Mouse (Mus musculus) midbrain, embryonic 10.5 days (tissue): ENCODE results near the gene Wsb2. TPM values are rescaled to one million over a fixed set of nuclear protein-coding genes. Genes with fewer than 3 reads are reported as not detected.
"Not testable (repeated sequence)": the region's sequence is repeated elsewhere in the genome, so short reads cannot be mapped to it uniquely, and the experiment has no call there.

Experiments
- DNase-seq: peaks from one replicate; pipeline ENCODE4 v3.0.0-alpha.2; 2017; ENCODE audit warnings: low spot score
- H3K27ac ChIP-seq: fragments of 300-500 bp; sonication (generic); replicated peaks from 2 replicates; pipeline ENCODE4 v1.5.1; 2016; ENCODE audit warnings: mild to moderate bottlenecking
- H3K27me3 ChIP-seq: fragments of 300-500 bp; sonication (generic); 2 replicates; pipeline ENCODE4 v1.6.1; 2016; ENCODE audit warnings: low read depth, mild to moderate bottlenecking; ENCODE audit not compliant: poor library complexity, severe bottlenecking
- H3K36me3 ChIP-seq: fragments of 300-500 bp; sonication (generic); 2 replicates; pipeline ENCODE4 v1.6.1; 2016; ENCODE audit warnings: mild to moderate bottlenecking, moderate library complexity
- H3K4me1 ChIP-seq: fragments of 300-500 bp; sonication (generic); 2 replicates; pipeline ENCODE4 v1.6.1; 2016
- H3K4me3 ChIP-seq: fragments of 300-500 bp; sonication (generic); 2 replicates; pipeline ENCODE4 v1.5.1; 2016; ENCODE audit warnings: mild to moderate bottlenecking, moderate library complexity
- H3K9me3 ChIP-seq: fragments of 300-500 bp; sonication (generic); replicated peaks from 2 replicates; pipeline ENCODE4 v1.6.1; 2016; ENCODE audit warnings: mild to moderate bottlenecking
- WGBS: fragments of 180-500 bp; shearing (Covaris S2); methylation state at CpG from one replicate; pipeline ENCODE4 v1.1.7; 2016; 5-methylcytosine and 5-hydroxymethylcytosine counted together
- polyA plus RNA-seq: library from polyadenylated mRNA; unstranded; fragments of >200 nt; fragmentation: Nextera tagmentation; extraction: Ambion mirVana; gene quantifications from 2 replicates; pipeline ENCODE4 v1.2.1, GENCODE M21; 2016

Gene Wsb2
- polyA plus RNA-seq, 1 experiment from 2014 or later = 48.4 TPM

GRCm38 (mm10) chr5:117376331-117376761 lies 19.2 kb downstream of the Wsb2 start:
- H3K27ac ChIP-seq = no peak overlapping the region
- no peaks in the 10 kb centered on the region for H3K9me3 ChIP-seq
- no peak overlapping the region for H3K4me3 ChIP-seq
- no peaks in the 10 kb centered on the region for H3K27me3 ChIP-seq
- peaks cover 99% of the 10 kb centered on the region for H3K36me3 ChIP-seq
- 84% methylated on average over 11 of the region's 11 CpGs for WGBS
- H3K4me1 ChIP-seq = no peaks in the 10 kb centered on the region
- no peak for DNase-seq

GRCm38 (mm10) chr5:117377731-117378130 lies 20.6 kb downstream of the Wsb2 start:
- DNase-seq, H3K27me3 ChIP-seq, H3K4me3 ChIP-seq, H3K27ac ChIP-seq, H3K9me3 ChIP-seq, H3K4me1 ChIP-seq: not testable (repeated sequence)
- H3K36me3 ChIP-seq = peaks cover 99% of the 10 kb centered on the region
- 95% methylated on average over 14 of the region's 14 CpGs for WGBS

- Histone ChIP-seq H3K4me3 (no peak overlapping the region), H3K27ac (no peak overlapping the region), H3K9me3 (no peaks in the 10 kb centered on the region), H3K27me3 (no peaks in the 10 kb centered on the region), H3K4me1 (no peaks in the 10 kb centered on the region), H3K36me3 (peaks cover 99% of the 10 kb centered on the region)
- WGBS = 90% methylated on average over 4 of the region's 4 CpGs
- no peak for DNase-seq
These were observed 23.1 kb downstream of the Wsb2 start for GRCm38 (mm10) chr5:117380199-117380598.

- no peak for DNase-seq
- WGBS = 82% methylated on average over 7 of the region's 7 CpGs
These were observed 24.7 kb downstream of the Wsb2 start for GRCm38 (mm10) chr5:117381785-117382184.

GRCm38 (mm10) chr5:117383198-117383597 lies 26.1 kb downstream of the Wsb2 start:
- WGBS = 85% methylated on average over 12 of the region's 12 CpGs
- no peak for DNase-seq
- peaks cover 87% of the 10 kb centered on the region for H3K36me3 ChIP-seq

More at GRCm38 (mm10) chr5:117381785-117382184, 24.7 kb downstream of the Wsb2 start:
- Histone ChIP-seq H3K4me1 (no peaks in the 10 kb centered on the region), H3K4me3 (no peak overlapping the region), H3K36me3 (peaks cover 100% of the 10 kb centered on the region), H3K9me3 (no peaks in the 10 kb centered on the region), H3K27me3 (no peaks in the 10 kb centered on the region), H3K27ac (no peak overlapping the region)

GRCm38 (mm10) chr5:117388296-117388751 lies 31.2 kb downstream of the Wsb2 start:
- peaks cover 20% of the 10 kb centered on the region for H3K9me3 ChIP-seq
- DNase-seq = peak; percentile 75
- H3K27ac ChIP-seq = peak overlapping the region; percentile 98
- 13% methylated on average over 16 of the region's 16 CpGs for WGBS
- H3K4me1 ChIP-seq = peaks cover 22% of the 10 kb centered on the region
- peak overlapping the region; percentile 85 for H3K4me3 ChIP-seq
- peaks cover 36% of the 10 kb centered on the region for H3K36me3 ChIP-seq
- H3K27me3 ChIP-seq = no peaks in the 10 kb centered on the region

More at GRCm38 (mm10) chr5:117383198-117383597, 26.1 kb downstream of the Wsb2 start:
- H3K4me1 ChIP-seq = peaks cover 13% of the 10 kb centered on the region
- H3K4me3 ChIP-seq = no peak overlapping the region
- H3K9me3 ChIP-seq = no peaks in the 10 kb centered on the region
- no peak overlapping the region for H3K27ac ChIP-seq
- H3K27me3 ChIP-seq = no peaks in the 10 kb centered on the region

- Histone ChIP-seq H3K36me3 (peaks cover 31% of the 10 kb centered on the region), H3K27ac (peak within 1 kb of the TSS; percentile 98), H3K9me3 (peaks cover 24% of the 10 kb centered on the region), H3K4me3 (peak within 1 kb of the TSS; percentile 85), H3K27me3 (no peaks in the 10 kb centered on the region), H3K4me1 (peaks cover 22% of the 10 kb centered on the region)
- DNase-seq = peak; percentile 98
- under 1% methylated on average over 44 of the region's 44 CpGs for WGBS
These were observed 31.8 kb downstream of the Wsb2 start, which contains the start of gene Rfc5 for GRCm38 (mm10) chr5:117388877-117389276. Gene Rfc5 (minus strand): TSS chr5:117389047.

- Histone ChIP-seq H3K27ac (no peak overlapping the region), H3K36me3 (peaks cover 10% of the 10 kb centered on the region), H3K27me3 (no peaks in the 10 kb centered on the region), H3K4me1 (peaks cover 22% of the 10 kb centered on the region), H3K9me3 (peaks cover 24% of the 10 kb centered on the region), H3K4me3 (no peak overlapping the region)
- 96% methylated on average over 1 of the region's 1 CpGs for WGBS
- DNase-seq = no peak
These were observed 33.8 kb downstream of the Wsb2 start for GRCm38 (mm10) chr5:117390895-117391294.

GRCm38 (mm10) chr5:117395834-117396233 lies 38.7 kb downstream of the Wsb2 start:
- no peak for DNase-seq
- H3K4me3 ChIP-seq = no peak overlapping the region
- H3K27ac ChIP-seq = no peak overlapping the region
- H3K27me3 ChIP-seq = no peaks in the 10 kb centered on the region
- H3K36me3 ChIP-seq = no peaks in the 10 kb centered on the region
- peaks cover 21% of the 10 kb centered on the region for H3K4me1 ChIP-seq
- 88% methylated on average over 5 of the region's 5 CpGs for WGBS
- H3K9me3 ChIP-seq = peaks cover 27% of the 10 kb centered on the region

- H3K4me3 ChIP-seq = no peak overlapping the region
- 69% methylated on average over 6 of the region's 6 CpGs for WGBS
- peaks cover 21% of the 10 kb centered on the region for H3K4me1 ChIP-seq
- H3K36me3 ChIP-seq = no peaks in the 10 kb centered on the region
- no peak overlapping the region for H3K27ac ChIP-seq
- no peak for DNase-seq
- no peaks in the 10 kb centered on the region for H3K27me3 ChIP-seq
- H3K9me3 ChIP-seq = peaks cover 25% of the 10 kb centered on the region
These were observed 39.5 kb downstream of the Wsb2 start for GRCm38 (mm10) chr5:117396596-117397014.

GRCm38 (mm10) chr5:117397371-117397770 lies 40.3 kb downstream of the Wsb2 start:
- Histone ChIP-seq H3K4me3 (no peak overlapping the region), H3K36me3 (no peaks in the 10 kb centered on the region), H3K27ac (no peak overlapping the region), H3K4me1 (peaks cover 21% of the 10 kb centered on the region), H3K9me3 (peaks cover 18% of the 10 kb centered on the region), H3K27me3 (no peaks in the 10 kb centered on the region)
- WGBS = 80% methylated on average over 6 of the region's 6 CpGs
- DNase-seq = no peak

GRCm38 (mm10) chr5:117398007-117398550 lies 41.0 kb downstream of the Wsb2 start:
- Histone ChIP-seq H3K27ac (0 out of 2 replicates have a peak overlapping the region, but pooled peaks have one; percentile 19), H3K4me3 (no peak overlapping the region), H3K9me3 (peaks cover 11% of the 10 kb centered on the region; the same call in 1 of the 2 replicates), H3K36me3 (no peaks in the 10 kb centered on the region), H3K4me1 (peaks cover 21% of the 10 kb centered on the region), H3K27me3 (no peaks in the 10 kb centered on the region)
- no peak for DNase-seq
- WGBS = 37% methylated on average over 4 of the region's 5 CpGs

- Histone ChIP-seq H3K4me3 (no peak overlapping the region), H3K9me3 (0 out of 2 replicates have a peak, but pooled peaks cover 6% of the 10 kb centered on the region), H3K27ac (no peak overlapping the region), H3K4me1 (peaks cover 21% of the 10 kb centered on the region), H3K36me3 (no peaks in the 10 kb centered on the region), H3K27me3 (no peaks in the 10 kb centered on the region)
- DNase-seq = no peak
- WGBS = 84% methylated on average over 9 of the region's 9 CpGs
These were observed 42.2 kb downstream of the Wsb2 start for GRCm38 (mm10) chr5:117399281-117399680.
